Mouse (Mus musculus) embryonic fibroblast, embryonic 13.5 days (primary cell): ENCODE measurements at regions not wholly inside any gene's neighbourhood (a gene's known extent, or its start where the extent isn't known, plus 50 kb on each side); places are given as distances from the start of the nearest gene placed in this dataset.

Experiments
- H3K27ac ChIP-seq: 2 replicates; pipeline ENCODE4 v1.5.1; 2012; ENCODE audit warnings: low read length, control low read depth, inconsistent platforms; ENCODE audit not compliant: insufficient read depth
- H3K4me1 ChIP-seq: 2 replicates; pipeline ENCODE4 v1.6.1; 2011; ENCODE audit warnings: low read length; ENCODE audit not compliant: control insufficient read depth, insufficient read depth
- H3K4me3 ChIP-seq: 2 replicates; pipeline ENCODE4 v1.5.1; 2011; ENCODE audit warnings: mild to moderate bottlenecking, control low read depth, low read length; ENCODE audit not compliant: insufficient read depth
- CTCF ChIP-seq: IDR thresholded peaks from 2 replicates; pipeline ENCODE4 v1.5.1; 2011; ENCODE audit warnings: mild to moderate bottlenecking, control low read depth, low read length, moderate library complexity, borderline replicate concordance; ENCODE audit not compliant: insufficient read depth
- POLR2A ChIP-seq: IDR thresholded peaks from 2 replicates; pipeline ENCODE4 v1.6.1; 2011; ENCODE audit warnings: low read depth, mild to moderate bottlenecking, control low read depth, low read length, moderate library complexity

- Histone ChIP-seq H3K4me1 (no peaks in the 10 kb centered on the region), H3K27ac (no peak overlapping the region), H3K4me3 (no peak overlapping the region)
- TF ChIP-seq POLR2A (no peak), CTCF (no peak)
Measured at GRCm38 (mm10) chr10:99860322-99861089, 101.0 kb upstream of the Csl start.

GRCm38 (mm10) chr10:99844110-99844509 lies 84.7 kb upstream of the Csl start:
- Histone ChIP-seq H3K27ac (no peak overlapping the region), H3K4me1 (no peaks in the 10 kb centered on the region), H3K4me3 (no peak overlapping the region)
- TF ChIP-seq CTCF (no peak), POLR2A (no peak)

GRCm38 (mm10) chr10:99841167-99841843 lies 81.8 kb upstream of the Csl start:
- H3K4me3 ChIP-seq, result no peak overlapping the region
- TF ChIP-seq POLR2A, result no peak
- TF ChIP-seq CTCF, result no peak
- H3K4me1 ChIP-seq, result no peaks in the 10 kb centered on the region
- H3K27ac ChIP-seq, result no peak overlapping the region

GRCm38 (mm10) chr10:99840179-99840876 lies 80.9 kb upstream of the Csl start:
- no peak overlapping the region for H3K4me3 ChIP-seq
- H3K4me1 ChIP-seq, result no peaks in the 10 kb centered on the region
- H3K27ac ChIP-seq, result no peak overlapping the region
- TF ChIP-seq CTCF (no peak), POLR2A (no peak)

GRCm38 (mm10) chr10:99836835-99837412 lies 77.5 kb upstream of the Csl start:
- no peaks in the 10 kb centered on the region for H3K4me1 ChIP-seq
- no peak overlapping the region for H3K4me3 ChIP-seq
- H3K27ac ChIP-seq, result no peak overlapping the region
- TF ChIP-seq CTCF, result no peak
- no peak for TF ChIP-seq POLR2A

- TF ChIP-seq CTCF (no peak), POLR2A (no peak)
- no peak overlapping the region for H3K4me3 ChIP-seq
- H3K27ac ChIP-seq, result no peak overlapping the region
- no peaks in the 10 kb centered on the region for H3K4me1 ChIP-seq
Measured at GRCm38 (mm10) chr10:99834905-99835633, 75.6 kb upstream of the Csl start.

- H3K4me3 ChIP-seq, result no peak overlapping the region
- no peaks in the 10 kb centered on the region for H3K4me1 ChIP-seq
- no peak for TF ChIP-seq CTCF
- no peak for TF ChIP-seq POLR2A
- no peak overlapping the region for H3K27ac ChIP-seq
Measured at GRCm38 (mm10) chr10:99829974-99830373, 70.5 kb upstream of the Csl start.

- H3K27ac ChIP-seq, result no peak overlapping the region
- TF ChIP-seq CTCF (no peak), POLR2A (no peak)
- H3K4me3 ChIP-seq, result no peak overlapping the region
- no peaks in the 10 kb centered on the region for H3K4me1 ChIP-seq
Measured at GRCm38 (mm10) chr10:99827476-99827875, 68.0 kb upstream of the Csl start.

GRCm38 (mm10) chr10:99825881-99826280 lies 66.4 kb upstream of the Csl start:
- H3K4me1 ChIP-seq, result no peaks in the 10 kb centered on the region
- H3K4me3 ChIP-seq, result no peak overlapping the region
- TF ChIP-seq POLR2A, result no peak
- no peak for TF ChIP-seq CTCF
- H3K27ac ChIP-seq, result no peak overlapping the region
